In genomic region chr19:10105034-10105493, GRCm38 (mm10) we compare ENCODE assay signal across 19 mouse cellular contexts. TPM values are rescaled to one million over a fixed set of nuclear protein-coding genes. Genes with fewer than 3 reads are reported as not detected.
DNase-seq lines count a peak whose midpoint lies in the region; ATAC-seq and TF ChIP-seq lines count a peak whose summit lies in the region.
"Had no signal": no experiment of that assay in that cellular context is flagged by ENCODE, and none has a peak within 500 bp of the region (broad histone marks: within the 10 kb centered on the region; RNA-seq: fewer than 3 reads in every experiment).

No protein-coding gene starts in this region.

- ATAC-seq in forebrain, embryonic 12.5 days (ENCODE audit: low FRiP score): no peak
- ATAC-seq in forebrain, embryonic 15.5 days (replicated peaks): no peak
- ATAC-seq in common myeloid progenitor, adult 5-6 weeks (replicated peaks; ENCODE audit: low read depth, poor library complexity, severe bottlenecking): peak; percentile 20; the same call in 1 of the 2 replicates
- ATAC-seq in liver, embryonic 16.5 days (ENCODE audit: low read depth): peak; percentile 9; the same call in 1 of the 2 replicates
- ATAC-seq in intestine, postnatal 0 days: no peak
- ATAC-seq in intestine, embryonic 16.5 days: no peak
- ATAC-seq: activated CD4-positive, CD25-positive, alpha-beta regulatory T cell, adult 4 months; forebrain, embryonic 14.5 days; Patski had no signal

- H3K36me3 ChIP-seq in forebrain, embryonic 12.5 days (replicated peaks): no peaks in the 10 kb centered on the region
- H3K36me3 ChIP-seq in forebrain, embryonic 15.5 days: no peaks in the 10 kb centered on the region
- no peaks in the 10 kb centered on the region for H3K36me3 ChIP-seq in liver, embryonic 16.5 days (ENCODE audit: control insufficient read depth, insufficient read depth)
- H3K36me3 ChIP-seq in intestine, postnatal 0 days (ENCODE audit: control insufficient read depth, insufficient read depth): no peaks in the 10 kb centered on the region
- no peaks in the 10 kb centered on the region for H3K36me3 ChIP-seq in intestine, embryonic 16.5 days (ENCODE audit: control insufficient read depth, insufficient read depth, low read length)
- H3K36me3 ChIP-seq: limb, embryonic 12.5 days; neural tube, embryonic 13.5 days had no signal

- no peak overlapping the region for H3K4me3 ChIP-seq in forebrain, embryonic 12.5 days (replicated peaks)
- no peak overlapping the region for H3K4me3 ChIP-seq in forebrain, embryonic 15.5 days
- no peak overlapping the region for H3K4me3 ChIP-seq in liver, embryonic 16.5 days (ENCODE audit: low read depth, low read length)
- H3K4me3 ChIP-seq in intestine, postnatal 0 days (ENCODE audit: low read depth, low read length): no peak overlapping the region
- H3K4me3 ChIP-seq in intestine, embryonic 16.5 days (ENCODE audit: low read length): no peak overlapping the region
- H3K4me3 ChIP-seq: limb, embryonic 12.5 days; neural tube, embryonic 13.5 days had no signal

- H3K9me3 ChIP-seq in forebrain, embryonic 12.5 days: no peaks in the 10 kb centered on the region
- H3K9me3 ChIP-seq in forebrain, embryonic 15.5 days: no peaks in the 10 kb centered on the region
- H3K9me3 ChIP-seq in liver, embryonic 16.5 days (replicated peaks; ENCODE audit: control insufficient read depth, low read length): no peaks in the 10 kb centered on the region
- no peaks in the 10 kb centered on the region for H3K9me3 ChIP-seq in intestine, postnatal 0 days (ENCODE audit: control insufficient read depth)
- H3K9me3 ChIP-seq in intestine, embryonic 16.5 days (ENCODE audit: control insufficient read depth, low read length): no peaks in the 10 kb centered on the region
- H3K9me3 ChIP-seq: limb, embryonic 12.5 days; neural tube, embryonic 13.5 days had no signal

- DNase-seq in 416B (ENCODE audit: low read depth): peak; percentile 87
- DNase-seq in cerebellum, adult 11 months: no peak
- DNase-seq: adrenal gland, postnatal 25 days; cerebellum, adult 9-11 months; kidney, adult 11 months; kidney, postnatal 14 days; spleen, adult 18-20 months had no signal

- 0 out of 2 replicates have a peak overlapping the region, but pooled peaks have one; percentile 8 for H3K27ac ChIP-seq in forebrain, embryonic 12.5 days
- H3K27ac ChIP-seq in forebrain, embryonic 15.5 days (replicated peaks): no peak overlapping the region
- H3K27ac ChIP-seq in liver, embryonic 16.5 days (ENCODE audit: low read length): peak overlapping the region; percentile 67
- no peak overlapping the region for H3K27ac ChIP-seq in intestine, postnatal 0 days (ENCODE audit: low read depth, low read length)
- no peak overlapping the region for H3K27ac ChIP-seq in intestine, embryonic 16.5 days (ENCODE audit: low read length)
- H3K27ac ChIP-seq: hindbrain, embryonic 14.5 days; limb, embryonic 12.5 days; neural tube, embryonic 13.5 days had no signal

- WGBS in forebrain, embryonic 12.5 days: 89% methylated on average over 10 of the region's 10 CpGs
- 91% methylated on average over 10 of the region's 10 CpGs for WGBS in forebrain, embryonic 15.5 days
- 16% methylated on average over 10 of the region's 10 CpGs for WGBS in liver, embryonic 16.5 days (ENCODE audit: insufficient replicate concordance)
- 78% methylated on average over 10 of the region's 10 CpGs for WGBS in intestine, postnatal 0 days
- WGBS in intestine, embryonic 16.5 days: 82% methylated on average over 10 of the region's 10 CpGs

- peaks cover 14% of the 10 kb centered on the region for H3K4me1 ChIP-seq in forebrain, embryonic 12.5 days
- peaks cover 14% of the 10 kb centered on the region for H3K4me1 ChIP-seq in forebrain, embryonic 15.5 days
- peaks cover 36% of the 10 kb centered on the region for H3K4me1 ChIP-seq in liver, embryonic 16.5 days (ENCODE audit: control insufficient read depth, low read depth, low read length)
- H3K4me1 ChIP-seq in intestine, postnatal 0 days (replicated peaks; ENCODE audit: control insufficient read depth, insufficient read depth, low read length): no peaks in the 10 kb centered on the region
- 0 out of 2 replicates have a peak, but pooled peaks cover 4% of the 10 kb centered on the region for H3K4me1 ChIP-seq in intestine, embryonic 16.5 days (ENCODE audit: control insufficient read depth, insufficient read depth, low read length)

- H3K9ac ChIP-seq in forebrain, embryonic 12.5 days: no peak overlapping the region
- no peak overlapping the region for H3K9ac ChIP-seq in forebrain, embryonic 15.5 days (replicated peaks)
- no peak overlapping the region for H3K9ac ChIP-seq in liver, embryonic 16.5 days (ENCODE audit: low read depth, low read length)
- H3K9ac ChIP-seq in intestine, postnatal 0 days (ENCODE audit: low read depth, low read length): no peak overlapping the region
- H3K9ac ChIP-seq in intestine, embryonic 16.5 days (ENCODE audit: low read depth, low read length): no peak overlapping the region
- H3K9ac ChIP-seq: hindbrain, embryonic 14.5 days; limb, embryonic 12.5 days; neural tube, embryonic 13.5 days had no signal

- no peak for TF ChIP-seq CTCF in intestine, postnatal 0 days (IDR thresholded peaks at IDR 0.05; ENCODE audit: low read depth)

- H3K27me3 ChIP-seq in forebrain, embryonic 12.5 days: no peaks in the 10 kb centered on the region
- no peaks in the 10 kb centered on the region for H3K27me3 ChIP-seq in forebrain, embryonic 15.5 days
- no peaks in the 10 kb centered on the region for H3K27me3 ChIP-seq in liver, embryonic 16.5 days (ENCODE audit: control insufficient read depth, insufficient read depth, low read depth, low read length)
- H3K27me3 ChIP-seq in intestine, postnatal 0 days (replicated peaks; ENCODE audit: control insufficient read depth, insufficient read depth, low read length): no peaks in the 10 kb centered on the region
- no peaks in the 10 kb centered on the region for H3K27me3 ChIP-seq in intestine, embryonic 16.5 days (replicated peaks; ENCODE audit: control insufficient read depth, insufficient read depth, low read length)
- H3K27me3 ChIP-seq: limb, embryonic 12.5 days; neural tube, embryonic 13.5 days; Patski had no signal

- H3K4me2 ChIP-seq in forebrain, embryonic 12.5 days: no peak overlapping the region
- no peak overlapping the region for H3K4me2 ChIP-seq in forebrain, embryonic 15.5 days (replicated peaks)
- peak overlapping the region; percentile 15; the same call in 1 of the 2 replicates for H3K4me2 ChIP-seq in liver, embryonic 16.5 days (ENCODE audit: low read depth, low read length)
- H3K4me2 ChIP-seq in intestine, postnatal 0 days (replicated peaks; ENCODE audit: low read depth): no peak overlapping the region
- no peak overlapping the region for H3K4me2 ChIP-seq in intestine, embryonic 16.5 days (ENCODE audit: low read depth, low read length)
- H3K4me2 ChIP-seq: hindbrain, embryonic 14.5 days; limb, embryonic 12.5 days; neural tube, embryonic 13.5 days had no signal

RNA-seq across cellular contexts. Expression of gene Fads2, which starts 3.5 kb away (rescaled TPM):
- 184 and 187 TPM in 2 replicates for polyA plus RNA-seq in forebrain, embryonic 12.5 days (2016; fragmentation: Nextera tagmentation; extraction: Ambion mirVana)
- polyA plus RNA-seq in forebrain, embryonic 15.5 days (2015; fragmentation: Nextera tagmentation; extraction: Ambion mirVana): 164 and 166 TPM in 2 replicates
- 30.2 and 30.8 TPM in 2 replicates for total RNA-seq in common myeloid progenitor, adult 5-6 weeks (2017)
- 87.2 and 102 TPM in 2 replicates for polyA plus RNA-seq in liver, embryonic 16.5 days (2015; fragmentation: Nextera tagmentation; extraction: Ambion mirVana)
- 46.8 and 54.2 TPM in 2 replicates for polyA plus RNA-seq in intestine, postnatal 0 days (2015; fragmentation: Nextera tagmentation; extraction: Ambion mirVana)
- 206 and 216 TPM in 2 replicates for polyA plus RNA-seq in intestine, embryonic 16.5 days (2015; fragmentation: Nextera tagmentation; extraction: Ambion mirVana)

Comparison
In these comparisons a context has a peak if more than half of its experiments do, and no peak if none do; other contexts are left out.
1. H3K27ac ChIP-seq: peak in forebrain, embryonic 12.5 days (single experiment) and liver, embryonic 16.5 days (single experiment); none in forebrain, embryonic 15.5 days (single experiment), intestine, postnatal 0 days (single experiment) and intestine, embryonic 16.5 days (single experiment).
2. ATAC-seq: peak in common myeloid progenitor, adult 5-6 weeks (single experiment) and liver, embryonic 16.5 days (single experiment); none in forebrain, embryonic 12.5 days (single experiment), forebrain, embryonic 15.5 days (single experiment), intestine, postnatal 0 days (single experiment) and intestine, embryonic 16.5 days (single experiment).